Mouse (Mus musculus) midbrain, embryonic 16.5 days (tissue): ENCODE results near the gene Parvb. TPM values are rescaled to one million over a fixed set of nuclear protein-coding genes. Genes with fewer than 3 reads are reported as not detected.
A peak's percentile ranks its signal among the peaks of the same experiment; 100 is the strongest.

Source experiments
- ATAC-seq: fragments of 200-750 bp; cut with Nextera tagmentation; 2 replicates; pipeline ENCODE4 v1.8.0; 2017; ENCODE audit warnings: moderate TSS enrichment
- H3K27ac ChIP-seq: fragments of 300-500 bp; sonication (generic); 2 replicates; pipeline ENCODE4 v1.5.1; 2014; ENCODE audit warnings: mild to moderate bottlenecking, low read length, mixed read lengths
- H3K27me3 ChIP-seq: fragments of 300-500 bp; sonication (generic); 2 replicates; pipeline ENCODE4 v1.6.1; 2014; ENCODE audit warnings: low read depth, low read length, mixed read lengths; ENCODE audit not compliant: control insufficient read depth, insufficient read depth
- H3K36me3 ChIP-seq: fragments of 300-500 bp; sonication (generic); 2 replicates; pipeline ENCODE4 v1.6.1; 2014; ENCODE audit warnings: mild to moderate bottlenecking, low read length, moderate library complexity, mixed read lengths; ENCODE audit not compliant: control insufficient read depth, insufficient read depth
- H3K4me1 ChIP-seq: fragments of 300-500 bp; sonication (generic); 2 replicates; pipeline ENCODE4 v1.6.1; 2014; ENCODE audit warnings: mild to moderate bottlenecking, low read length, mixed read lengths; ENCODE audit not compliant: control insufficient read depth, insufficient read depth
- H3K4me2 ChIP-seq: fragments of 300-500 bp; sonication (generic); 2 replicates; pipeline ENCODE4 v1.6.1; 2014; ENCODE audit warnings: mild to moderate bottlenecking, low read length, mixed read lengths
- H3K4me3 ChIP-seq: fragments of 300-500 bp; sonication (generic); 2 replicates; pipeline ENCODE4 v1.5.1; 2014; ENCODE audit warnings: low read depth, mild to moderate bottlenecking, low read length, moderate library complexity, mixed read lengths
- H3K9ac ChIP-seq: fragments of 300-500 bp; sonication (generic); 2 replicates; pipeline ENCODE4 v1.6.1; 2014; ENCODE audit warnings: low read depth, low read length, mixed read lengths
- H3K9me3 ChIP-seq: fragments of 300-500 bp; sonication (generic); replicated peaks from 2 replicates; pipeline ENCODE4 v1.6.1; 2014; ENCODE audit warnings: mild to moderate bottlenecking, low read length, mixed read lengths; ENCODE audit not compliant: control insufficient read depth, poor library complexity, severe bottlenecking
- WGBS: fragments of 180-500 bp; shearing (Covaris S2); extraction: QIAGEN DNeasy Blood & Tissue Kit; methylation state at CpG from one replicate; pipeline ENCODE4 v1.1.7; 2014; 5-methylcytosine and 5-hydroxymethylcytosine counted together
- polyA plus RNA-seq: library from polyadenylated mRNA; unstranded; fragments of >200 nt; fragmentation: Nextera tagmentation; extraction: Ambion mirVana; gene quantifications from 2 replicates; pipeline ENCODE4 v1.2.1, GENCODE M21; 2015

Parvb gene
- polyA plus RNA-seq, 1 experiment from 2014 or later: 4.3 TPM

DNA sequence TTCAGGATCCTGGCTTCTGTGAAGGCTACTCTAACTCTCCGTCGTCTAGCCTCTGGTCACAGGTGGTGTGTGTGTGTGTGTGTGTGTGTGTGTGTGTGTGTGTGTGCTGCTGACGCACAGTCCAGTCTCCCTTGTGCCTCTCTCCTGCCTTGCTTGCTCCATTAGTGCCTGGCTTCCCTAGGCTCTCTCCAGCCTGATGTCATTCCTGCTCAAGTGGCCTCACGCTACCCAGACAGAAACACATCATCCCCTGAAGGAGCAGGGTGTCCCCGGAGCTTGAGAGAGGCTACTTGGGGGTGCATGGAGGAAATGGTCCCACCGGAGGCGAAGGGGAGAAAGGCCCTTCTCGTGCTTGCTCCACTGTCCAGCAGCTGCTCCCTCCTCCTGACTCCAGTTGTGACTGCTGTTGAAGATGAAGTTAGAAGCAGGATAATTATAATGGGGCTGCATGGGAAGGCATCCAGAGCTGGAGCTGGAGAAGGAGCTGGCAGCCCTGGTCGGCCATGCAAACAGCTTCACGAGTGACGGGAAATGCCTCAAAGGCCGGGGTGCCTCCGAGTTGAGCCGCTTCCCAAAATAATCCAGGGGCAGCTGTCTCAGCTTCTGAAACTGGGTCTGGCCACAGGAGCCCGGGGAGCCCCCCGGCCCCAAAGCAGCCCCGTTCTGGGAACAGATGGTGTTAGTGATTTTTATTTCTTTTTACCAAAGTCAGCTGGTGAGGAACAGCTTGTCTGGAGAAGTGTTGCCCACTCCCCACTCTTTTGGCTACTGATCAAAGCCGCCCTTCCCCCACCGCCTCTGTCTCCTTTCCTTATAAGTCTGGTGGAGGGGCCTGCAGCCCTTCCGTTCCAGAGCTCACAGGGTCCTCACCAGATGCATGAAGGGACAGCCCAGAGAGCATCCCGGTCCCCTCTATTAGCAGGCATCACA, 120.3 kb downstream of the Parvb start:
- no peaks in the 10 kb centered on the region for H3K36me3 ChIP-seq
- ATAC-seq: no peak
- no peaks in the 10 kb centered on the region for H3K27me3 ChIP-seq
- peak overlapping the region; percentile 23; the same call in 1 of the 2 replicates for H3K27ac ChIP-seq
- H3K9ac ChIP-seq: no peak overlapping the region
- no peaks in the 10 kb centered on the region for H3K4me1 ChIP-seq
- H3K9me3 ChIP-seq: no peaks in the 10 kb centered on the region
- H3K4me2 ChIP-seq: no peak overlapping the region
- no peak overlapping the region for H3K4me3 ChIP-seq
- WGBS: 58% methylated on average over 21 of the region's 21 CpGs

DNA sequence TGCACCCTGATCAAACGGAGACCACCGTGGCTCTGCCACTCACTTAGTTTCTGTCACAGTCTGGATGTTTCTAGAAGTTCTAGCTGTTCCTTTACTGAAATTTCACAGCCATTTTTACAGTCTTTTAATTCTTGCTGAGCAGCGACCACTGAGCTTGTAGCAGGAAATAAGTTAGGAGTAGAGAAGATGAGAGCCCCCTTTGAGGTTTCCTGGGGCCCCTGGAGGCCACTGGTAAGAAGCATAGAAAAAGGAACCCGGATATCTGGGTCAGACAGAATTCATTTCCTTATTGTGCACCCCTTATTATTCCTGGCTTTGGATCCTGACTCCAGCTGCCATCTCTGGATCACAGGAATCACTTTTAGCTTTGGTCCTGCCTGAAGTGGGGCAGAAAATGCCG, 123.2 kb downstream of the Parvb start:
- WGBS: 72% methylated on average over 5 of the region's 5 CpGs

DNA sequence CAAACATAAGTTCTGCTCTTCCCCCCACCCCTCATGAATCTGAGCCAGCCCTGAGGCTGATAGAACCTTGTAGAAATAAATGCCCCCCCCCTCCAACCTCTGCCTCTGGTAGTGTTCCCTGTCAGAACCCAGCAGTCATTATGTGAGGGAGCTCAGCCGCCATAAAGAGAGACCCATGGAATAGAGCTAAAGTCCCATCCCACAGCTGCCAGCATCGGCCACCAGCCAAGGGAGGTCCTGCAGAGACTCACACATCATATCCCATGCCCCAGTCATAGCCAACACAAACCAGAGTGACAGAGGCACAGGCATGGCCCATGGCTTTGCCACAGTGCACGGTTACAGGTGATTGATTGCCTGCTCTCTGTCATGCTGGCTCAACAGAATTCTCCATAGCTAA, 132.9 kb downstream of the Parvb start:
- Histone ChIP-seq H3K27ac (no peak overlapping the region), H3K4me2 (no peak overlapping the region), H3K27me3 (no peaks in the 10 kb centered on the region), H3K36me3 (no peaks in the 10 kb centered on the region), H3K9ac (no peak overlapping the region), H3K4me3 (no peak overlapping the region), H3K9me3 (no peaks in the 10 kb centered on the region), H3K4me1 (peaks cover 10% of the 10 kb centered on the region)
- WGBS: 94% methylated on average over 3 of the region's 3 CpGs
- no peak for ATAC-seq

More for the DNA sequence above, 123.2 kb downstream of the Parvb start:
- no peaks in the 10 kb centered on the region for H3K27me3 ChIP-seq
- H3K9ac ChIP-seq: no peak overlapping the region
- H3K4me2 ChIP-seq: no peak overlapping the region
- no peaks in the 10 kb centered on the region for H3K36me3 ChIP-seq
- no peaks in the 10 kb centered on the region for H3K9me3 ChIP-seq
- H3K4me3 ChIP-seq: no peak overlapping the region
- no peaks in the 10 kb centered on the region for H3K4me1 ChIP-seq
- H3K27ac ChIP-seq: no peak overlapping the region
- ATAC-seq: no peak

Other genes with a start within 250 kb of the Parvb start
- 0.65 and 1.5 TPM in 2 replicates for gene Efcab6, start 166.7 kb upstream of the Parvb start, polyA plus RNA-seq
- gene Sult4a1, start 126.3 kb upstream of the Parvb start, polyA plus RNA-seq: 100.0 and 114 TPM in 2 replicates
- not detected in 2 replicates for gene Pnpla5, start 108.9 kb upstream of the Parvb start, polyA plus RNA-seq
- 7.0 and 7.1 TPM in 2 replicates for gene Pnpla3, start 64.2 kb upstream of the Parvb start, polyA plus RNA-seq
- 90.6 and 93.8 TPM in 2 replicates for gene Samm50, start 39.8 kb upstream of the Parvb start, polyA plus RNA-seq
- 1.0 and 1.1 TPM in 2 replicates for gene Parvg, start 92.0 kb downstream of the Parvb start, polyA plus RNA-seq
- 20.3 and 24.1 TPM in 2 replicates for gene Shisal1, start 215.1 kb downstream of the Parvb start, polyA plus RNA-seq